In the genomic region with DNA sequence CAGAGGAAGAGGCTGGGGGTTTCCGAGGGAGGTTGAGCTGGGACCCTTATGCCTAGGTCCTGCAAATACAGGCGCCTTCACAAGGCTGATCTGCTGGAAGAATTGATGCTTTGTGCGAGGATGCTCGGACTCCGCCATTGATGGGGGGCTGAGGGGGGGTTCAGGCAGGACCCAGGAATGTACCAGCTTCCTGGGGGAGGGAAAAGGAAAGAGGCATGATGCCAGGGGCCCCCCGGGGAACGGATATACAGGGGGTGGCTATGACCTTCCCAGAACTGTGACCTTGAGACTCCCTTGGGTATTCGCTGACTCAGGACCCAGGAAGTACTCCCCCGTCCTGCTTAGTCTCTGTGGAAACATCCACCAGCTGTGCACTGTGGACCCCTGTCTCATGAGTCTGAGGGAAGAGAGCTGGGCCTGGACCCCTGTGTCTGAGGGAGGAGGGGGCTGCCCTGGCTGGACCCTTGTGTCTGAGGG, we compare ENCODE assay signal across 12 mouse cellular contexts. TPM values are rescaled to one million over a fixed set of nuclear protein-coding genes. Genes with fewer than 3 reads are reported as not detected.
DNase-seq lines count a peak whose midpoint lies in the region; ATAC-seq and TF ChIP-seq lines count a peak whose summit lies in the region.
"Had no signal": no experiment of that assay in that cellular context is flagged by ENCODE, and none has a peak within 500 bp of the region (broad histone marks: within the 10 kb centered on the region; RNA-seq: fewer than 3 reads in every experiment).

No protein-coding gene starts in this region.

- in situ Hi-C loops in ES-E14 (cut with MboI; ENCODE audit: low sequenced_read_pairs in 2 of 2, unreplicated experiment in 2 of 2): no loop called here

- no peaks in the 10 kb centered on the region for H3K36me3 ChIP-seq in heart, embryonic 11.5 days (ENCODE audit: control insufficient read depth, insufficient read depth, low read length)
- no peaks in the 10 kb centered on the region for H3K36me3 ChIP-seq in ES-E14 (ENCODE audit: control insufficient read depth, insufficient read depth, low read length, poor library complexity, severe bottlenecking)
- peaks cover 11% of the 10 kb centered on the region for H3K36me3 ChIP-seq in forebrain, embryonic 15.5 days
- H3K36me3 ChIP-seq in midbrain, postnatal 0 days (ENCODE audit: insufficient read depth, low read length): no peaks in the 10 kb centered on the region; the same call in 1 of the 2 replicates

- H3K4me3 ChIP-seq in heart, embryonic 11.5 days (ENCODE audit: low read depth, low read length): no peak overlapping the region
- H3K4me3 ChIP-seq in ES-E14 (ENCODE audit: insufficient read depth in 1 of 2, low read depth in 1 of 2, low read length in 2 of 2, poor library complexity in 1 of 2, severe bottlenecking in 1 of 2): no peak overlapping the region
- H3K4me3 ChIP-seq in forebrain, embryonic 15.5 days: peak overlapping the region; percentile 32
- peak overlapping the region; percentile 25 for H3K4me3 ChIP-seq in midbrain, postnatal 0 days (ENCODE audit: low read depth, low read length)

- H3K27ac ChIP-seq in heart, embryonic 11.5 days (ENCODE audit: low read depth, low read length): no peak overlapping the region
- H3K27ac ChIP-seq in ES-E14 (ENCODE audit: insufficient read depth, low read depth, low read length, poor library complexity, severe bottlenecking): no peak overlapping the region
- peak overlapping the region; percentile 80 for H3K27ac ChIP-seq in forebrain, embryonic 15.5 days (replicated peaks)
- H3K27ac ChIP-seq in midbrain, postnatal 0 days (ENCODE audit: low read depth, low read length): peak overlapping the region; percentile 71

- no peaks in the 10 kb centered on the region for H3K9me3 ChIP-seq in heart, embryonic 11.5 days (replicated peaks; ENCODE audit: control insufficient read depth, low read length)
- no peaks in the 10 kb centered on the region for H3K9me3 ChIP-seq in ES-E14 (ENCODE audit: control insufficient read depth, insufficient read depth, low read depth, low read length)
- H3K9me3 ChIP-seq in forebrain, embryonic 15.5 days: no peaks in the 10 kb centered on the region
- no peaks in the 10 kb centered on the region for H3K9me3 ChIP-seq in midbrain, postnatal 0 days (ENCODE audit: low read length)

- no peak overlapping the region for H3K4me2 ChIP-seq in heart, embryonic 11.5 days
- H3K4me2 ChIP-seq in forebrain, embryonic 15.5 days (replicated peaks): peak overlapping the region; percentile 79
- peak overlapping the region; percentile 75 for H3K4me2 ChIP-seq in midbrain, postnatal 0 days (ENCODE audit: low read depth, low read length, poor library complexity, severe bottlenecking)

- TF ChIP-seq CTCF in midbrain, postnatal 0 days (IDR thresholded peaks at IDR 0.05): no peak

- no peak overlapping the region for H3K9ac ChIP-seq in heart, embryonic 11.5 days (ENCODE audit: low read depth, low read length)
- no peak overlapping the region for H3K9ac ChIP-seq in ES-E14 (ENCODE audit: insufficient read depth, low read depth, low read length, poor library complexity, severe bottlenecking)
- H3K9ac ChIP-seq in forebrain, embryonic 15.5 days (replicated peaks): peak overlapping the region; percentile 52
- peak overlapping the region; percentile 62 for H3K9ac ChIP-seq in midbrain, postnatal 0 days (replicated peaks; ENCODE audit: low read length, poor library complexity, severe bottlenecking)

- no peak for DNase-seq in heart, postnatal 14 days
- DNase-seq in ES-E14 (ENCODE audit: low read depth, low spot score): no peak
- peak; percentile 46 for DNase-seq in midbrain, postnatal 0 days (ENCODE audit: low spot score)
- DNase-seq in right cerebral cortex, postnatal 25 days: no peak
- no peak for DNase-seq in thymus, postnatal 14 days
- DNase-seq in ovary, postnatal 10 days (ENCODE audit: low spot score): no peak
- DNase-seq: heart, adult 18-20 months had no signal

- intact Hi-C loops in heart, postnatal 14 days (cut with DNase I): no loop called here

- H3K4me1 ChIP-seq in heart, embryonic 11.5 days (ENCODE audit: control insufficient read depth, insufficient read depth, low read length): no peaks in the 10 kb centered on the region; the same call in 1 of the 2 replicates
- H3K4me1 ChIP-seq in ES-E14 (ENCODE audit: control insufficient read depth in 2 of 2, insufficient read depth in 2 of 2, low read length in 2 of 2, poor library complexity in 1 of 2): peaks cover 0 to 8% of the 10 kb centered on the region in 2 experiments; a peak in 1 of 4 replicates
- H3K4me1 ChIP-seq in forebrain, embryonic 15.5 days: peaks cover 61% of the 10 kb centered on the region
- H3K4me1 ChIP-seq in midbrain, postnatal 0 days (ENCODE audit: insufficient read depth, low read length): peaks cover 30% of the 10 kb centered on the region

- 52% methylated on average over 9 of the region's 9 CpGs for WGBS in heart, embryonic 11.5 days (ENCODE audit: insufficient replicate concordance)
- 25% methylated on average over 9 of the region's 9 CpGs for WGBS in forebrain, embryonic 15.5 days
- 34% methylated on average over 9 of the region's 9 CpGs for WGBS in midbrain, postnatal 0 days

- ATAC-seq in heart, embryonic 11.5 days (replicated peaks; ENCODE audit: insufficient number of reproducible peaks, low FRiP score, low TSS enrichment): 0 out of 2 replicates have a peak, but pooled peaks have one; percentile 1
- peak; percentile 51 for ATAC-seq in forebrain, embryonic 15.5 days (replicated peaks)
- peak; percentile 45 for ATAC-seq in midbrain, postnatal 0 days (ENCODE audit: low FRiP score)
- ATAC-seq: activated CD4-positive, CD25-positive, alpha-beta regulatory T cell, adult 4 months; intestine, postnatal 0 days had no signal

- H3K27me3 ChIP-seq in heart, embryonic 11.5 days (ENCODE audit: control insufficient read depth, insufficient read depth, low read length): peaks cover 33% of the 10 kb centered on the region
- no peaks in the 10 kb centered on the region for H3K27me3 ChIP-seq in forebrain, embryonic 15.5 days
- no peaks in the 10 kb centered on the region for H3K27me3 ChIP-seq in midbrain, postnatal 0 days (ENCODE audit: insufficient read depth, low read length)

TF ChIP-seq in ES-E14, 5 proteins besides CTCF, POLR2A, EP300 and RAD21:
- TF ChIP-seq MAFK (IDR thresholded peaks at IDR 0.05; ENCODE audit: insufficient read depth, low read depth, low read length): peak; percentile 49; the same call in 1 of the 2 replicates
- no peak for TF ChIP-seq HCFC1 (IDR thresholded peaks at IDR 0.05; ENCODE audit: borderline replicate concordance, insufficient read depth, low read length)
TF ChIP-seq in ES-E14: peak in this region for 1.

RNA-seq across cellular contexts. Expression of gene Cadm4, which starts 4.9 kb away (rescaled TPM):
- polyA plus RNA-seq in heart, embryonic 11.5 days (2014; fragmentation: Nextera tagmentation; extraction: Ambion mirVana): 0.20 and 0.23 TPM in 2 replicates
- total RNA-seq in heart, postnatal 14 days (2021): 10 to 100 TPM; 14.3 to 14.7 TPM
- 10.8 and 21.4 TPM in 2 replicates for total RNA-seq in ES-E14 (2012; rRNA removed)
- 70.1 and 76.4 TPM in 2 replicates for polyA plus RNA-seq in forebrain, embryonic 15.5 days (2015; fragmentation: Nextera tagmentation; extraction: Ambion mirVana)
- total RNA-seq in midbrain, postnatal 0 days (2014; rRNA removed): 342 and 354 TPM in 2 replicates
- 82.0 and 88.1 TPM in 2 replicates for polyA plus RNA-seq in midbrain, postnatal 0 days (2015; fragmentation: Nextera tagmentation; extraction: Ambion mirVana)
- polyA plus RNA-seq: activated CD4-positive, CD25-positive, alpha-beta regulatory T cell, adult 4 months had no signal

RNA-seq across cellular contexts. Expression of gene Zfp428, which starts 20.1 kb away (rescaled TPM):
- polyA plus RNA-seq in heart, embryonic 11.5 days (2014; fragmentation: Nextera tagmentation; extraction: Ambion mirVana): 22.6 and 26.0 TPM in 2 replicates
- 10 to 100 TPM; 13.8 to 14.7 TPM for total RNA-seq in heart, postnatal 14 days (2021)
- total RNA-seq in ES-E14 (2012; rRNA removed): 94.1 and 114 TPM in 2 replicates
- polyA plus RNA-seq in forebrain, embryonic 15.5 days (2015; fragmentation: Nextera tagmentation; extraction: Ambion mirVana): 296 and 306 TPM in 2 replicates
- 209 and 214 TPM in 2 replicates for total RNA-seq in midbrain, postnatal 0 days (2014; rRNA removed)
- 297 and 314 TPM in 2 replicates for polyA plus RNA-seq in midbrain, postnatal 0 days (2015; fragmentation: Nextera tagmentation; extraction: Ambion mirVana)
- polyA plus RNA-seq: activated CD4-positive, CD25-positive, alpha-beta regulatory T cell, adult 4 months had no signal

RNA-seq across cellular contexts. Expression of gene Plaur, which starts 24.4 kb away (rescaled TPM):
- polyA plus RNA-seq in heart, embryonic 11.5 days (2014; fragmentation: Nextera tagmentation; extraction: Ambion mirVana): 5.6 and 6.9 TPM in 2 replicates
- total RNA-seq in heart, postnatal 14 days (2021): 1 to 10 TPM; 3.5 to 4.0 TPM
- total RNA-seq in ES-E14 (2012; rRNA removed): 99.5 and 118 TPM in 2 replicates
- 1.3 and 1.6 TPM in 2 replicates for polyA plus RNA-seq in forebrain, embryonic 15.5 days (2015; fragmentation: Nextera tagmentation; extraction: Ambion mirVana)
- 1.4 and 3.7 TPM in 2 replicates for total RNA-seq in midbrain, postnatal 0 days (2014; rRNA removed)
- polyA plus RNA-seq in midbrain, postnatal 0 days (2015; fragmentation: Nextera tagmentation; extraction: Ambion mirVana): 0.93 and 1.1 TPM in 2 replicates

RNA-seq across cellular contexts. Expression of gene AC161166.1, which starts 25.6 kb away (rescaled TPM):
- polyA plus RNA-seq in heart, embryonic 11.5 days (2014; fragmentation: Nextera tagmentation; extraction: Ambion mirVana): 0.25 and 0.57 TPM in 2 replicates
- not detected for total RNA-seq in heart, postnatal 14 days (2021)
- total RNA-seq in ES-E14 (2012; rRNA removed): 1.2 and 1.6 TPM in 2 replicates
- 1.5 and 1.7 TPM in 2 replicates for polyA plus RNA-seq in forebrain, embryonic 15.5 days (2015; fragmentation: Nextera tagmentation; extraction: Ambion mirVana)
- total RNA-seq in midbrain, postnatal 0 days (2014; rRNA removed): not detected in 2 replicates
- 0.47 and 0.78 TPM in 2 replicates for polyA plus RNA-seq in midbrain, postnatal 0 days (2015; fragmentation: Nextera tagmentation; extraction: Ambion mirVana)
- total RNA-seq: heart, adult 18-20 months; liver, adult 2 months had no signal
- polyA plus RNA-seq: liver, adult 2 months had no signal

RNA-seq across cellular contexts. Expression of gene Irgc1, which starts 34.6 kb away (rescaled TPM):
- polyA plus RNA-seq in heart, embryonic 11.5 days (2014; fragmentation: Nextera tagmentation; extraction: Ambion mirVana): not detected in 2 replicates
- total RNA-seq in heart, postnatal 14 days (2021): not detected
- total RNA-seq in ES-E14 (2012; rRNA removed): 0.16 TPM in 1 of 2 replicates, not detected in the other
- not detected in 2 replicates for polyA plus RNA-seq in forebrain, embryonic 15.5 days (2015; fragmentation: Nextera tagmentation; extraction: Ambion mirVana)
- total RNA-seq in midbrain, postnatal 0 days (2014; rRNA removed): not detected in 2 replicates
- not detected in 2 replicates for polyA plus RNA-seq in midbrain, postnatal 0 days (2015; fragmentation: Nextera tagmentation; extraction: Ambion mirVana)
- total RNA-seq: heart, adult 18-20 months; liver, adult 2 months had no signal
- polyA plus RNA-seq: activated CD4-positive, CD25-positive, alpha-beta regulatory T cell, adult 4 months; intestine, postnatal 0 days; liver, adult 2 months had no signal

Comparison
In these comparisons a context has a peak if more than half of its experiments do, and no peak if none do; other contexts are left out.
1. ATAC-seq: peak in every context shown above with its lines; median percentile 51 in forebrain, embryonic 15.5 days; 45 in midbrain, postnatal 0 days; 1 in heart, embryonic 11.5 days.
2. H3K27ac ChIP-seq: peak in forebrain, embryonic 15.5 days (single experiment) and midbrain, postnatal 0 days (single experiment); none in heart, embryonic 11.5 days (single experiment) and ES-E14 (single experiment).
3. H3K4me3 ChIP-seq: peak in forebrain, embryonic 15.5 days (single experiment) and midbrain, postnatal 0 days (single experiment); none in heart, embryonic 11.5 days (single experiment) and ES-E14 (0 of 2).
4. H3K9ac ChIP-seq: peak in forebrain, embryonic 15.5 days (single experiment) and midbrain, postnatal 0 days (single experiment); none in heart, embryonic 11.5 days (single experiment) and ES-E14 (single experiment).
5. RNA of gene Cadm4, which starts 4.9 kb away (total RNA-seq): 342 to 354 TPM in midbrain, postnatal 0 days; 14.3 to 14.7 TPM in heart, postnatal 14 days and 10.8 to 21.4 TPM in ES-E14; every median in the first group is over 10 times any median in the second.
6. RNA of gene Plaur, which starts 24.4 kb away (total RNA-seq): 99.5 to 118 TPM in ES-E14; 3.5 to 4.0 TPM in heart, postnatal 14 days and 1.4 to 3.7 TPM in midbrain, postnatal 0 days; every median in the first group is over 10 times any median in the second.